Mouse (Mus musculus): ENCODE results near the gene A730071L15Rik. TPM values are rescaled to one million over a fixed set of nuclear protein-coding genes. Genes with fewer than 3 reads are reported as not detected.

The A730071L15Rik gene
- polyA plus RNA-seq, 1 experiment, result not detected

GRCm38 (mm10) chr11:6218189-6218896 is 18.5 kb downstream of the A730071L15Rik start:
- Histone ChIP-seq H3K4me3 (replicated peaks; ENCODE audit: control insufficient read depth, low read depth, low read length) (no peak overlapping the region), H3K27ac (ENCODE audit: control insufficient read depth, insufficient read depth, low read depth, low read length, poor library complexity) (no peak overlapping the region), H3K4me1 (ENCODE audit: control insufficient read depth, insufficient read depth, low read length) (no peaks in the 10 kb centered on the region)
- no peak for TF ChIP-seq CTCF (IDR thresholded peaks at IDR 0.05; ENCODE audit: control insufficient read depth, insufficient read depth, low read length)
- no peak for TF ChIP-seq POLR2A (IDR thresholded peaks at IDR 0.05; ENCODE audit: borderline replicate concordance, control insufficient read depth, low read depth, low read length)
- WGBS, result 64% methylated on average over 11 of the region's 11 CpGs

GRCm38 (mm10) chr11:6219967-6220366 is 20.1 kb downstream of the A730071L15Rik start:
- Histone ChIP-seq H3K4me3 (replicated peaks; ENCODE audit: control insufficient read depth, low read depth, low read length) (no peak overlapping the region), H3K4me1 (ENCODE audit: control insufficient read depth, insufficient read depth, low read length) (no peaks in the 10 kb centered on the region), H3K27ac (ENCODE audit: control insufficient read depth, insufficient read depth, low read depth, low read length, poor library complexity) (no peak overlapping the region)
- WGBS, result 87% methylated on average over 6 of the region's 6 CpGs
- TF ChIP-seq POLR2A (IDR thresholded peaks at IDR 0.05; ENCODE audit: borderline replicate concordance, control insufficient read depth, low read depth, low read length) (no peak), CTCF (IDR thresholded peaks at IDR 0.05; ENCODE audit: control insufficient read depth, insufficient read depth, low read length) (no peak)

DNA sequence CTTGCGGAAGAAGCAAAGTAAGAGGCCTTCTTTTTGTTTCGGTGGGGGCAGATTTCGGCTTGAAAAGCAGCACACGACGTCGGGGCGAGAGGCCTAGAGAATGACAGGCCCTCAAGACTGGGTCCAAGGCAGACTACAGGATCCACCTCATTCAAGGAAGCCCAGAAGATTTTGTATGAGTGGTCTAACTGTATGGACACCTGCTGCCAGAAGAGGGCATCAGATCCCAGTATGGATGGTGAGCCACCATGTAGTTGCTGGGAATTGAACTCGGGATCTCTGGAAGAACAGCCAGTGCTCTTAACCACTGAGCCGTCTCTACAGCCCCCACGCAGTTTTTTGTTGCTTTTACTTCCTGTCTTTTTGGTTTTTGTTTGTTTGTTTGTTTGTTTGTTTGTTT is 22.4 kb downstream of the A730071L15Rik start:
- TF ChIP-seq POLR2A (IDR thresholded peaks at IDR 0.05; ENCODE audit: borderline replicate concordance, control insufficient read depth, low read depth, low read length), result no peak
- no peak for TF ChIP-seq CTCF (IDR thresholded peaks at IDR 0.05; ENCODE audit: control insufficient read depth, insufficient read depth, low read length)
- WGBS, result 88% methylated on average over 10 of the region's 10 CpGs
- Histone ChIP-seq H3K4me1 (ENCODE audit: control insufficient read depth, insufficient read depth, low read length) (no peaks in the 10 kb centered on the region), H3K27ac (ENCODE audit: control insufficient read depth, insufficient read depth, low read depth, low read length, poor library complexity) (no peak overlapping the region), H3K4me3 (replicated peaks; ENCODE audit: control insufficient read depth, low read depth, low read length) (no peak overlapping the region)

DNA sequence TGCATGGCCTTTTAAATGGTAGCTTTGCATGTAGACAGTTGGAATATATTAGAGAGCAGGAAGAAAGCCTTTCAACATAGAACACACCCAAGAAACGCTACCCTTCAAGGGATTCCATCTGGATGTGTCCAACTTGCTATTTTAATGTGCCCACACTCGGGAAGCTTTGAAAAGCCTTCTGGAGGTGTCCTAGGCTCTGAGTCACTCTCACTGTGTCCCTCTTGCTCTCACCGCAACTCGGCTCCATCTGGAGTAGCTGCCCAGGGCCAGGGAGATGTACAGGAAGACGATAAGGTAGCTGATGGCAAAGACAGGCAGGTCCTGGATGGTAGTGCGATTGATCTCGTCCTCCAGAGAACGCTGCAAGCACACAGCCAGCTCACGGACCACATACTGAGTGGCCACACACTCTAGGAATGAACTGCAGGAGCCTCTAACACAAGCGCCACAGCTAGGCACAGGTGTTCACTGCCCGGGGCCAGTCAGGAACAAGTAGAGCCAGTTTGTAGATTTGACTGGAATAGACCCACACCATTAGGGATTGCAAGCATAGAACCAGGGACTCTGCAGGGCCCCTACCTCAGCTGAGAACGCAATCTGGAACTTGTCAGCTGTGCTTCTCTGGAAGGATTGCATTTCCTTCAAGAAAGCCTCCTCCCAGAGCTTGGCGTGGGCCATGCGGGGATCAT is 24.9 kb downstream of the A730071L15Rik start:
- Histone ChIP-seq H3K4me1 (ENCODE audit: control insufficient read depth, insufficient read depth, low read length) (no peaks in the 10 kb centered on the region), H3K27ac (ENCODE audit: control insufficient read depth, insufficient read depth, low read depth, low read length, poor library complexity) (no peak overlapping the region), H3K4me3 (replicated peaks; ENCODE audit: control insufficient read depth, low read depth, low read length) (no peak overlapping the region)
- 80% methylated on average over 14 of the region's 14 CpGs for WGBS
- TF ChIP-seq CTCF (IDR thresholded peaks at IDR 0.05; ENCODE audit: control insufficient read depth, insufficient read depth, low read length) (no peak), POLR2A (IDR thresholded peaks at IDR 0.05; ENCODE audit: borderline replicate concordance, control insufficient read depth, low read depth, low read length) (no peak)

DNA sequence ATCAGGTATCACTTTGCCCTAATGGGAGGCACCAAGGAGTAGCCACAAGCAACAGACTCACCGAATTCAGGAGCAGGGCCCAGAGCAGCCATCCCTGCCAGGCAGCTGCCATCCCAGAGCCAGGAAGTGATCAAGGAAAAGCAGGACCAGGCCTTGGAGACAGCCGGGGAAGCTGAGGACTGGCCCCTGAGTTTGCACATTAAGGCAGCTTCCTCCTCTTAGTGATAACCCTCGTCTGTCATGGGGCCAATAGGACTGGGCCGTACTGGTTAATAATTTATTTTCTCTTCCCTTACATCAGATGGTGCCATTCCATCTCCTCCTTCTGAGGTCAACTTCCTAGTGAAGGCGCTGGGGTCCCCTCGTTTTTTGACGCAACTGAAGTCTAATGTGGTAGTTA is 30.2 kb downstream of the A730071L15Rik start, which contains the start of gene Npc1l1:
Npc1l1 (minus strand) TSS at position 132 of the 400 bp plus-strand sequence.
- 77% methylated on average over 7 of the region's 7 CpGs for WGBS
- Histone ChIP-seq H3K4me3 (replicated peaks; ENCODE audit: control insufficient read depth, low read depth, low read length) (no peak within 1 kb of the TSS), H3K27ac (ENCODE audit: control insufficient read depth, insufficient read depth, low read depth, low read length, poor library complexity) (no peak within 1 kb of the TSS), H3K4me1 (ENCODE audit: control insufficient read depth, insufficient read depth, low read length) (no peaks in the 10 kb centered on the region)
- TF ChIP-seq CTCF (IDR thresholded peaks at IDR 0.05; ENCODE audit: control insufficient read depth, insufficient read depth, low read length) (no peak), POLR2A (IDR thresholded peaks at IDR 0.05; ENCODE audit: borderline replicate concordance, control insufficient read depth, low read depth, low read length) (no peak)

DNA sequence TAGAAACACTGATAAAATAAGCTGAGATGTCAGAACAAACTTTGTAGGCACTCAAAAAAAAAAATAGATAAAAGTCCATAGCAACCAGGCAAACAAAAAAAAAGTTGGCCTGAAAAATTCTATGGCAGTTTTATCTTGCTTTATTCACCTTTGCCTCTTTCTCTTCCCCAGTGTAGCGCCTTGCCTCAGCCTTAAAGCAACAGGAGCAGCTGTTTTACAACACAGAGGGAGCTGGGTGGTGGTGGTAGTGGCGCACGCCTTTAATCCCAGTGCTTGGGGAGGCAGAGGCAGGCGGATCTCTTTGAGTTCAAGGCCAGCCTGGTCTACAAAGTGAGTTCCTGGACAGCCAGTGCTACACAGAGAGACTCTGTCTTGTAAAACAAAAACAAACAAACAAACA is 33.2 kb downstream of the A730071L15Rik start:
- Histone ChIP-seq H3K4me3 (replicated peaks; ENCODE audit: control insufficient read depth, low read depth, low read length) (no peak overlapping the region), H3K4me1 (ENCODE audit: control insufficient read depth, insufficient read depth, low read length) (no peaks in the 10 kb centered on the region), H3K27ac (ENCODE audit: control insufficient read depth, insufficient read depth, low read depth, low read length, poor library complexity) (no peak overlapping the region)
- no peak for TF ChIP-seq POLR2A (IDR thresholded peaks at IDR 0.05; ENCODE audit: borderline replicate concordance, control insufficient read depth, low read depth, low read length)
- TF ChIP-seq CTCF (IDR thresholded peaks at IDR 0.05; ENCODE audit: control insufficient read depth, insufficient read depth, low read length), result no peak
- WGBS, result 74% methylated on average over 4 of the region's 4 CpGs

GRCm38 (mm10) chr11:6244707-6245106 is 44.9 kb downstream of the A730071L15Rik start:
- Histone ChIP-seq H3K27ac (ENCODE audit: control insufficient read depth, insufficient read depth, low read depth, low read length, poor library complexity) (no peak overlapping the region), H3K4me3 (replicated peaks; ENCODE audit: control insufficient read depth, low read depth, low read length) (no peak overlapping the region), H3K4me1 (ENCODE audit: control insufficient read depth, insufficient read depth, low read length) (no peaks in the 10 kb centered on the region)
- no peak for TF ChIP-seq POLR2A (IDR thresholded peaks at IDR 0.05; ENCODE audit: borderline replicate concordance, control insufficient read depth, low read depth, low read length)
- no peak for TF ChIP-seq CTCF (IDR thresholded peaks at IDR 0.05; ENCODE audit: control insufficient read depth, insufficient read depth, low read length)
- 59% methylated on average over 19 of the region's 19 CpGs for WGBS

Other genes with a start within 250 kb of the A730071L15Rik start
- 2.8 and 3.7 TPM in 2 replicates for gene Gck, start 249.9 kb upstream of the A730071L15Rik start, polyA plus RNA-seq (2011; ENCODE audit: insufficient read depth, insufficient read length, low replicate concordance, missing spikeins)
- 24.6 and 30.8 TPM in 2 replicates for gene Ykt6, start 244.3 kb upstream of the A730071L15Rik start, polyA plus RNA-seq (2011; ENCODE audit: insufficient read depth, insufficient read length, low replicate concordance, missing spikeins)
- gene Camk2b, start 133.7 kb upstream of the A730071L15Rik start, polyA plus RNA-seq (2011; ENCODE audit: insufficient read depth, insufficient read length, low replicate concordance, missing spikeins), result 1.4 and 5.1 TPM in 2 replicates
- 13.2 and 25.4 TPM in 2 replicates for gene Nudcd3, start 386 bp downstream of the A730071L15Rik start, polyA plus RNA-seq (2011; ENCODE audit: insufficient read depth, insufficient read length, low replicate concordance, missing spikeins)
- not detected in 2 replicates for gene Npc1l1, start 30.1 kb downstream of the A730071L15Rik start, polyA plus RNA-seq (2011; ENCODE audit: insufficient read depth, insufficient read length, low replicate concordance, missing spikeins)
- 27.3 and 29.4 TPM in 2 replicates for gene Ddx56, start 67.7 kb downstream of the A730071L15Rik start, polyA plus RNA-seq (2011; ENCODE audit: insufficient read depth, insufficient read length, low replicate concordance, missing spikeins)
- 5.3 and 19.2 TPM in 2 replicates for gene Tmed4, start 74.8 kb downstream of the A730071L15Rik start, polyA plus RNA-seq (2011; ENCODE audit: insufficient read depth, insufficient read length, low replicate concordance, missing spikeins)
- gene Ogdh, start 91.6 kb downstream of the A730071L15Rik start, polyA plus RNA-seq (2011; ENCODE audit: insufficient read depth, insufficient read length, low replicate concordance, missing spikeins), result 35.0 and 54.8 TPM in 2 replicates
- 24.8 and 42.3 TPM in 2 replicates for gene Zmiz2, start 189.0 kb downstream of the A730071L15Rik start, polyA plus RNA-seq (2011; ENCODE audit: insufficient read depth, insufficient read length, low replicate concordance, missing spikeins)
- gene Ppia, start 215.4 kb downstream of the A730071L15Rik start, polyA plus RNA-seq (2011; ENCODE audit: insufficient read depth, insufficient read length, low replicate concordance, missing spikeins), result 659 and 720 TPM in 2 replicates
- gene H2afv, start 244.4 kb downstream of the A730071L15Rik start, polyA plus RNA-seq (2011; ENCODE audit: insufficient read depth, insufficient read length, low replicate concordance, missing spikeins), result 139 and 217 TPM in 2 replicates

Data from bone marrow, adult 2 months (tissue).